Mouse (Mus musculus) limb, embryonic 11.5 days (tissue): ENCODE measurements around the gene Dedd. TPM values are rescaled to one million over a fixed set of nuclear protein-coding genes. Genes with fewer than 3 reads are reported as not detected.
"Not testable (repeated sequence)": the region's sequence is repeated elsewhere in the genome, so short reads cannot be mapped to it uniquely, and the experiment has no call there.

ENCODE experiments used
- ATAC-seq: fragments of 200-750 bp; cut with Nextera tagmentation; 2 replicates; pipeline ENCODE4 v1.8.0; 2017; ENCODE audit warnings: low read depth; ENCODE audit not compliant: insufficient number of reproducible peaks, low FRiP score, low TSS enrichment
- DNase-seq: peaks from one replicate; pipeline ENCODE4 v3.0.0-alpha.2; 2015; ENCODE audit warnings: low spot score
- H3K27ac ChIP-seq: fragments of 300-500 bp; sonication (generic); replicated peaks from 2 replicates; pipeline ENCODE4 v1.5.1; 2014; ENCODE audit warnings: low read depth, mild to moderate bottlenecking, low read length
- H3K27me3 ChIP-seq: fragments of 300-500 bp; sonication (generic); 2 replicates; pipeline ENCODE4 v1.6.1; 2014; ENCODE audit warnings: mild to moderate bottlenecking, low read length, mixed read lengths; ENCODE audit not compliant: control insufficient read depth, insufficient read depth
- H3K36me3 ChIP-seq: fragments of 300-500 bp; sonication (generic); 2 replicates; pipeline ENCODE4 v1.6.1; 2014; ENCODE audit warnings: mild to moderate bottlenecking, low read length, moderate library complexity, mixed read lengths; ENCODE audit not compliant: control insufficient read depth, insufficient read depth
- H3K4me1 ChIP-seq: fragments of 300-500 bp; sonication (generic); 2 replicates; pipeline ENCODE4 v1.6.1; 2014; ENCODE audit warnings: low read length, mixed read lengths; ENCODE audit not compliant: control insufficient read depth, insufficient read depth
- H3K4me2 ChIP-seq: fragments of 300-500 bp; sonication (generic); 2 replicates; pipeline ENCODE4 v1.6.1; 2014; ENCODE audit warnings: low read depth, mild to moderate bottlenecking, moderate library complexity; ENCODE audit not compliant: severe bottlenecking
- H3K4me3 ChIP-seq: fragments of 300-500 bp; sonication (generic); 2 replicates; pipeline ENCODE4 v1.5.1; 2014; ENCODE audit warnings: low read depth, low read length
- H3K9ac ChIP-seq: fragments of 300-500 bp; sonication (generic); 2 replicates; pipeline ENCODE4 v1.6.1; 2014; ENCODE audit warnings: mild to moderate bottlenecking, low read length
- H3K9me3 ChIP-seq: fragments of 300-500 bp; sonication (generic); 2 replicates; pipeline ENCODE4 v1.6.1; 2016; ENCODE audit warnings: low read length; ENCODE audit not compliant: control insufficient read depth
- WGBS: fragments of 180-500 bp; shearing (Covaris S2); extraction: QIAGEN DNeasy Blood & Tissue Kit; methylation state at CpG from one replicate; pipeline ENCODE4 v1.1.7; 2014; 5-methylcytosine and 5-hydroxymethylcytosine counted together
- polyA plus RNA-seq: library from polyadenylated mRNA; unstranded; fragments of >200 nt; fragmentation: Nextera tagmentation; extraction: Ambion mirVana; gene quantifications from 2 replicates; pipeline ENCODE4 v1.2.1, GENCODE M21; 2014

Gene Dedd
- polyA plus RNA-seq, 1 experiment from 2014 or later = 55.7 TPM

DNA sequence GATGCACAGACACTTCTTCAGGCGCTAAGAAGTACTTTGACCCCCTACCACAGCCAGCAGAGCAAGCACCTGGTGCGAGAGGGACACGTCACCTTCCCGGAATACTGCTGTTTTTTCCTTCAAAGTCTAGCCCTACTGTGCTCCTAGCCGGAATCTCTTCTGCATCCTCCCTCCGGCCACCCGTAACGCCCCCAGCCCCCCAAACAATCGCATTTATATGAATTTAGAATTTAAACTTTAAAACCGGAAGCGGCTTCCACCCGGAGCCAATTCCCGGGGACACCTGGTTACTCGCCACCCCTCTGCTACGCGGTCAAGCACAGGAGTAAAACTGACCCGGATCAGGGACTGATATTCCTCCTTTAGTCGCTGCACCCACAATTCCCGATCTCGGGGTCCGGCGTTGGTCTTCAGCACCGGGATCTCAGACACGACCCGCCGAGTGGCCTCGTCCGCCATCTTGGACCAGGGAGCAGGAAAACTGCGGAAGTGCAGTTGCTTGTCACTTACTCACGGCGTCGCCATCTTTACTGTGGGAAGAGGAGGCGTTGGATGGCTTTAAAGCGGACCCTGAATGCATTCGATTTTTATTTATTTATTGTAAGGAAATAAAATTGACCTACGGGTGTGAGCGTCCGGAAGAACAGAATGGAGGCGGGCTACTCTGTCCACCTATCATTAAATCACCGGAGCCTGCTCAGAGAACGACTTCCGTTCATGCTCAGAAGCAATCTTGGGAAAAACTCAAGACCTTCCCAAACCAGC lies 34.5 kb upstream of the Dedd start, which contains the start of gene Ufc1:
Ufc1 (minus strand) TSS at position 727 of the 765 bp plus-strand sequence.
- ATAC-seq (peak; percentile 78), DNase-seq (peak; percentile 86)
- Histone ChIP-seq H3K9me3 (no peaks in the 10 kb centered on the region), H3K4me1 (peaks cover 4% of the 10 kb centered on the region; the same call in 1 of the 2 replicates), H3K9ac (peak within 1 kb of the TSS; percentile 84), H3K27me3 (no peaks in the 10 kb centered on the region), H3K4me3 (peak within 1 kb of the TSS; percentile 59), H3K4me2 (peak within 1 kb of the TSS; percentile 64), H3K27ac (peak within 1 kb of the TSS; percentile 86), H3K36me3 (peaks cover 6% of the 10 kb centered on the region; the same call in 1 of the 2 replicates)
- under 1% methylated on average over 42 of the region's 42 CpGs for WGBS

DNA sequence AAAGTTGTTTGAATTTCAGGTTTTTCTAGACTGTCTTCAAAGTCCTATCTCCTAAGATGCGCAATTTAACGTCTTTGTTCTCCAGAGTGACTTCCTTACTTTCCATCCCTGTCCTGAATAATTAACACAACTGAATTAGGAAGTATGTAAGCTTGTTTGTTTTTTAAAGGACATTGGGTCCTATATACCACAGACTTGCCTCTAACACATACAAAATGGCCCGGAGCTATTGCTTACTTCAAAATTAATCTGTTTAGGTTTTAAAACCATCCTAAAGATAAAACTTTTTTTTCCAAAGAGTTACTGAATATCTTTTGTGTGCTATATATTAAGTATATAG lies 33.9 kb upstream of the Dedd start:
- Histone ChIP-seq H3K27ac (peak overlapping the region; percentile 86), H3K36me3 (peaks cover under 1% of the 10 kb centered on the region; the same call in 1 of the 2 replicates), H3K9ac (peak overlapping the region; percentile 84), H3K27me3 (no peaks in the 10 kb centered on the region), H3K4me1 (peaks cover 4% of the 10 kb centered on the region; the same call in 1 of the 2 replicates), H3K4me3 (peak overlapping the region; percentile 59), H3K4me2 (peak overlapping the region; percentile 33), H3K9me3 (no peaks in the 10 kb centered on the region)
- no peak for DNase-seq
- peak; percentile 26; the same call in 1 of the 2 replicates for ATAC-seq
- WGBS = 17% methylated on average over 3 of the region's 3 CpGs

DNA sequence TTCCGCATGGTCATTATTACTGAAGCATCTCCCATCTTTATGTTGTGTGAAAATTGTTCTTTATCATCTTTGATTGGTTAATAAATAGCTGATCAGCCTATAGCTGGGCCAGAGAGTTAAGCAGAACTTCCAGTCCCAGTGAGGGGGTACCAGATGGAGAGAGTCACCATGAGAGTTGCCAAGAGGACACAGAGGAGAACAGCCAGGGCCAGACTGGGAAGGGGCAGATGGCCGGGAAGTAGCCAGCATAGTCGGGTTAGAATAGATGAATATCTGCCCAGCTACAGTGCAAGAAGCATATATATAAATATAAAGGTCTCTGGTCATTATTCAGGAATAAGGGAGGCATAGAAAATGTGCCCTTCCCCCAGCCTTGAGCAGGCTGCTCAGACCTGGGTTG lies 30.7 kb upstream of the Dedd start:
- Histone ChIP-seq H3K27ac (no peak overlapping the region), H3K27me3 (no peaks in the 10 kb centered on the region), H3K4me3 (no peak overlapping the region), H3K4me2 (no peak overlapping the region), H3K36me3 (no peaks in the 10 kb centered on the region), H3K9ac (no peak overlapping the region), H3K9me3 (no peaks in the 10 kb centered on the region), H3K4me1 (peaks cover 3% of the 10 kb centered on the region; the same call in 1 of the 2 replicates)
- WGBS = 57% methylated on average over 3 of the region's 3 CpGs
- DNase-seq = no peak
- ATAC-seq = no peak

DNA sequence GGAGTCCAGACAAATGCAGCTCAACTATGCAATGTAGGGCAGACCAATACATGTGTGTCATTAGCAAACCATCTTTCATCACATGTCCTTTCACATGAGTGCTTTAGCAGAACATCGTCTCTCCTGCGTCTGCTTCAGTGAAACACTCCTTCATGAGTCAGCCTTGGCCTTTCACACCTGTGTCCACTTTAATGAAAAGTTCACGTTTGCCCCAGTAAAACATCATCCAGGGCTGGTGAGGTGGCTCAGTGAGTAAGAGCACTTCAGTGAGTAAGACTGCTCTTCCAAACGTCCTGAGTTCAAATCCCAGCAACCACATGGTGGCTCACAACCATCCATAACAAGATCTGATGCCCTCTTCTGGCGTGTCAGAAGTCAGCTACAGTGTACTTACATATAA lies 22.8 kb upstream of the Dedd start:
- H3K27ac ChIP-seq, H3K27me3 ChIP-seq, ATAC-seq, H3K4me2 ChIP-seq, H3K4me1 ChIP-seq, H3K4me3 ChIP-seq, H3K9ac ChIP-seq, DNase-seq, H3K9me3 ChIP-seq, H3K36me3 ChIP-seq: not testable (repeated sequence)
- WGBS = 72% methylated on average over 5 of the region's 5 CpGs

DNA sequence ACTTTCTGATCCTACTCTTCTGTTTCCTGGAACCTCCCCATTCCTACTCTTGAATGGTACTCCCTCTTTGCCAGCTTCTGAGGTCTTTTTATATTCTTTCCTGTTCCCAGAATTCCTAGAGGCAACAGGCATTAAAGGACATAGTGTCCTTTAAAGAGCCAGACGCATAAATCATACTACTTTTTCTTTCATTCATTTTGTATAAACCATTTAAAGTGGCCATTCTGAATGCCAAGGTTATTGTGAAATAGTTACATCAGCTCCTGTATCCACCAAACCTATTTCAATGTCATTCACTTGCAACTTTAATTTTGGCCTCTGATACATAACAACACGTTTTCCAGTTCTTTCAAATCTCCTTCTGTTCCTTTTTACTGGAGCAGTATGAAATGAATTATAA lies 19.6 kb upstream of the Dedd start:
- Histone ChIP-seq H3K36me3 (no peaks in the 10 kb centered on the region), H3K27me3 (no peaks in the 10 kb centered on the region), H3K4me1 (no peaks in the 10 kb centered on the region), H3K9me3 (no peaks in the 10 kb centered on the region), H3K9ac (no peak overlapping the region), H3K4me2 (no peak overlapping the region), H3K4me3 (no peak overlapping the region), H3K27ac (no peak overlapping the region)
- DNase-seq (no peak), ATAC-seq (no peak)
- 75% methylated on average over 2 of the region's 2 CpGs for WGBS

DNA sequence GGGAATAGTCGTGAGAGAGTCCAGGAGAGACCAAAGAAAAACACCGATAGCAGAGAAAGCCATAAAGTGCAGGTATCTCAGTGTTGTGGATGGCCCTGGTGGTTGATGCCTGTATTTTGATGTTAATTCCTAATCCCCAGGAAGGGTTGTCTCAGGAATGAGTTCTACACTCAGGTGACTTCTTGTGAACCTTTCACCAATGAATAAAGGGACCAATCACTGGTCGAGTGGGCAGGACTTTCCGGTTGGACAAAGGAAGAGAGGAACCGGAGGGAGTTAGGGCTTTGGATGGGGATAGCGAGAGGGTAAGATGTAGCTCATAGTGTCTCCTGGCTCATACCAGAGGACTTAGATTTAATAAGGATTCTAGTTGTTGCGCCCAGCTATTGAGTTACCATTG lies 9.2 kb upstream of the Dedd start:
- WGBS = 12% methylated on average over 7 of the region's 7 CpGs
- no peaks in the 10 kb centered on the region for H3K36me3 ChIP-seq
- no peaks in the 10 kb centered on the region for H3K27me3 ChIP-seq
- no peaks in the 10 kb centered on the region for H3K4me1 ChIP-seq
- H3K27ac ChIP-seq = no peak overlapping the region
- DNase-seq (no peak), ATAC-seq (no peak)
- H3K4me3 ChIP-seq = no peak overlapping the region
- no peak overlapping the region for H3K9ac ChIP-seq
- H3K4me2 ChIP-seq = no peak overlapping the region; the same call in 1 of the 2 replicates
- no peaks in the 10 kb centered on the region for H3K9me3 ChIP-seq

DNA sequence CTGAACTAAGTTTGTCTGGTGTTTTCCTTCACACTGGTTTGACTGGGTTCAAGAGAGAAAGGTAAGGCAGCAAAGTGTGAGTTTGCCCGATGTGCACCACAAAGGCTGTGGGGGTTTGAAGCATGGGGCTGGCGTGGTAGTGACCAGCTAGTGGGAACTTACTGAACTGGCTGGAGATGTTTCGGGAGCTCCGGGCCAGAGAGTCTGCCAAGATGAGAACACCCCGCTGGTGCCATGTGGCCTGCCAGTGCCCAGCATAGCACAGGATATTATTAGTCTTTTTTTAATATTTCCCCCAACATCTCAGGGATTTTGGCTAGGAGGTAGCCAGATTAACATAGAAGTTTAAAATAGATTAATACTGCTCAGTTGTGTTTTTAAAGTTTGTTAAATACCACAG lies 8.8 kb upstream of the Dedd start:
- H3K4me2 ChIP-seq = no peak overlapping the region; the same call in 1 of the 2 replicates
- 14% methylated on average over 5 of the region's 5 CpGs for WGBS
- no peak for ATAC-seq

DNA sequence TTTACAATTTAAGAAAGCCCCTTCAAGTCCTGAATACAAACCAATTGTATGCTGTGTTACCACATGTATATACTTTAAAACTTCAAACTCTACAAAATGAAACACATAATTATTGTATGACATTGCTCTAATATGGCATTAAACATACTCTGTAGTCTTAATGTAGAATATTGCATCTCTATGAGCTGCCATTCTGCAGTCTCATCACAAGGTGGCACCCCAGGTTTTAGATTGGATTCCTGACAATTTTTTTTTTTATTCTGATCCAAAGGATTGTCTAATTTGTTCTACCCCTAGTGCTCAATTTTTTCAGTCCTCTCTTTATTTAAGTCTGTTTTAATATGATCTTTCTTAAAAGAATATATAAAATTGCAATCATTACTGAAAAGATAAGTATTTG lies 7.5 kb upstream of the Dedd start:
- Histone ChIP-seq H3K27me3 (no peaks in the 10 kb centered on the region), H3K9me3 (no peaks in the 10 kb centered on the region), H3K4me3 (no peak overlapping the region), H3K27ac (no peak overlapping the region), H3K36me3 (no peaks in the 10 kb centered on the region), H3K9ac (no peak overlapping the region), H3K4me2 (no peak overlapping the region), H3K4me1 (no peaks in the 10 kb centered on the region)
- ATAC-seq (no peak), DNase-seq (no peak)

More for the DNA sequence above, 8.8 kb upstream of the Dedd start:
- Histone ChIP-seq H3K9me3 (no peaks in the 10 kb centered on the region), H3K9ac (no peak overlapping the region), H3K27me3 (no peaks in the 10 kb centered on the region), H3K4me1 (no peaks in the 10 kb centered on the region), H3K27ac (no peak overlapping the region), H3K4me3 (no peak overlapping the region), H3K36me3 (no peaks in the 10 kb centered on the region)
- no peak for DNase-seq
